Mouse (Mus musculus): ENCODE data around the gene Eef1akmt3. TPM values are rescaled to one million over a fixed set of nuclear protein-coding genes. Genes with fewer than 3 reads are reported as not detected.

Eef1akmt3 gene
- total RNA-seq, 1 experiment from 2014 or later = not detected

GRCm38 (mm10) chr10:127036273-127036672, 5.0 kb downstream of the Eef1akmt3 start:
- no peak for ATAC-seq (replicated peaks in 1 of 2; ENCODE audit: insufficient read depth in 1 of 2, low FRiP score in 2 of 2, low TSS enrichment in 1 of 2, low read depth in 1 of 2, poor library complexity in 2 of 2, severe bottlenecking in 2 of 2)

GRCm38 (mm10) chr10:127033301-127033741, 8.0 kb downstream of the Eef1akmt3 start:
- ATAC-seq (replicated peaks in 1 of 2; ENCODE audit: insufficient read depth in 1 of 2, low FRiP score in 2 of 2, low TSS enrichment in 1 of 2, low read depth in 1 of 2, poor library complexity in 2 of 2, severe bottlenecking in 2 of 2) = no peak

- peak; percentile 86 to 97 for ATAC-seq (replicated peaks in 1 of 2; ENCODE audit: insufficient read depth in 1 of 2, low FRiP score in 2 of 2, low TSS enrichment in 1 of 2, low read depth in 1 of 2, poor library complexity in 2 of 2, severe bottlenecking in 2 of 2)
These were observed 10.7 kb downstream of the Eef1akmt3 start, which contains the start of gene Tsfm for GRCm38 (mm10) chr10:127030336-127031296. TSS of gene Tsfm (minus strand) at chr10:127030840.

- ATAC-seq (replicated peaks in 1 of 2; ENCODE audit: insufficient read depth in 1 of 2, low FRiP score in 2 of 2, low TSS enrichment in 1 of 2, low read depth in 1 of 2, poor library complexity in 2 of 2, severe bottlenecking in 2 of 2) = no peak
These were observed 22.9 kb downstream of the Eef1akmt3 start for GRCm38 (mm10) chr10:127018422-127018821.

- ATAC-seq (replicated peaks in 1 of 2; ENCODE audit: insufficient read depth in 1 of 2, low FRiP score in 2 of 2, low TSS enrichment in 1 of 2, low read depth in 1 of 2, poor library complexity in 2 of 2, severe bottlenecking in 2 of 2) = no peak
These were observed 24.2 kb downstream of the Eef1akmt3 start for GRCm38 (mm10) chr10:127017071-127017470.

GRCm38 (mm10) chr10:127016488-127016887, 24.8 kb downstream of the Eef1akmt3 start:
- ATAC-seq (replicated peaks in 1 of 2; ENCODE audit: insufficient read depth in 1 of 2, low FRiP score in 2 of 2, low TSS enrichment in 1 of 2, low read depth in 1 of 2, poor library complexity in 2 of 2, severe bottlenecking in 2 of 2) = peak in 1 of 2 experiments; percentile 36; a peak in 1 of 4 replicates

GRCm38 (mm10) chr10:127003806-127004205, 37.5 kb downstream of the Eef1akmt3 start:
- ATAC-seq (replicated peaks in 1 of 2; ENCODE audit: insufficient read depth in 1 of 2, low FRiP score in 2 of 2, low TSS enrichment in 1 of 2, low read depth in 1 of 2, poor library complexity in 2 of 2, severe bottlenecking in 2 of 2) = no peak

GRCm38 (mm10) chr10:127003334-127003733, 38.0 kb downstream of the Eef1akmt3 start:
- no peak for ATAC-seq (replicated peaks in 1 of 2; ENCODE audit: insufficient read depth in 1 of 2, low FRiP score in 2 of 2, low TSS enrichment in 1 of 2, low read depth in 1 of 2, poor library complexity in 2 of 2, severe bottlenecking in 2 of 2)

GRCm38 (mm10) chr10:127002765-127003164, 38.5 kb downstream of the Eef1akmt3 start:
- no peak for ATAC-seq (replicated peaks in 1 of 2; ENCODE audit: insufficient read depth in 1 of 2, low FRiP score in 2 of 2, low TSS enrichment in 1 of 2, low read depth in 1 of 2, poor library complexity in 2 of 2, severe bottlenecking in 2 of 2)

- no peak for ATAC-seq (replicated peaks in 1 of 2; ENCODE audit: insufficient read depth in 1 of 2, low FRiP score in 2 of 2, low TSS enrichment in 1 of 2, low read depth in 1 of 2, poor library complexity in 2 of 2, severe bottlenecking in 2 of 2)
These were observed 39.3 kb downstream of the Eef1akmt3 start for GRCm38 (mm10) chr10:127002056-127002455.

GRCm38 (mm10) chr10:127001297-127001696, 40.0 kb downstream of the Eef1akmt3 start:
- ATAC-seq (replicated peaks in 1 of 2; ENCODE audit: insufficient read depth in 1 of 2, low FRiP score in 2 of 2, low TSS enrichment in 1 of 2, low read depth in 1 of 2, poor library complexity in 2 of 2, severe bottlenecking in 2 of 2) = no peak

GRCm38 (mm10) chr10:127000529-127000928, 40.8 kb downstream of the Eef1akmt3 start, which contains the start of gene Avil:
TSS of gene Avil (plus strand) at chr10:127000709.
- ATAC-seq (replicated peaks in 1 of 2; ENCODE audit: insufficient read depth in 1 of 2, low FRiP score in 2 of 2, low TSS enrichment in 1 of 2, low read depth in 1 of 2, poor library complexity in 2 of 2, severe bottlenecking in 2 of 2) = no peak

GRCm38 (mm10) chr10:126997340-126998113, 43.8 kb downstream of the Eef1akmt3 start:
- ATAC-seq (replicated peaks in 1 of 2; ENCODE audit: insufficient read depth in 1 of 2, low FRiP score in 2 of 2, low TSS enrichment in 1 of 2, low read depth in 1 of 2, poor library complexity in 2 of 2, severe bottlenecking in 2 of 2) = peak; percentile 18 to 22; a peak in 2 of 4 replicates

GRCm38 (mm10) chr10:126993621-126994020, 47.7 kb downstream of the Eef1akmt3 start:
- ATAC-seq (replicated peaks in 1 of 2; ENCODE audit: insufficient read depth in 1 of 2, low FRiP score in 2 of 2, low TSS enrichment in 1 of 2, low read depth in 1 of 2, poor library complexity in 2 of 2, severe bottlenecking in 2 of 2) = no peak

- ATAC-seq (replicated peaks in 1 of 2; ENCODE audit: insufficient read depth in 1 of 2, low FRiP score in 2 of 2, low TSS enrichment in 1 of 2, low read depth in 1 of 2, poor library complexity in 2 of 2, severe bottlenecking in 2 of 2) = no peak
These were observed 49.6 kb downstream of the Eef1akmt3 start for GRCm38 (mm10) chr10:126991676-126992075.

- peak; percentile 58 to 63 for ATAC-seq (replicated peaks in 1 of 2; ENCODE audit: insufficient read depth in 1 of 2, low FRiP score in 2 of 2, low TSS enrichment in 1 of 2, low read depth in 1 of 2, poor library complexity in 2 of 2, severe bottlenecking in 2 of 2)
These were observed 50.8 kb downstream of the Eef1akmt3 start for GRCm38 (mm10) chr10:126990313-126991056.

- no peak for ATAC-seq (replicated peaks in 1 of 2; ENCODE audit: insufficient read depth in 1 of 2, low FRiP score in 2 of 2, low TSS enrichment in 1 of 2, low read depth in 1 of 2, poor library complexity in 2 of 2, severe bottlenecking in 2 of 2)
These were observed 52.7 kb downstream of the Eef1akmt3 start for GRCm38 (mm10) chr10:126988513-126989165.
